Mouse (Mus musculus) erythroblast, embryonic 14.5 days (primary cell): ENCODE data around the gene Ganc.

ENCODE experiments used
- GATA1 ChIP-seq: IDR thresholded peaks from 2 replicates; pipeline ENCODE4 v1.6.1; 2012; ENCODE audit warnings: low read length, inconsistent platforms, mixed read lengths
- TAL1 ChIP-seq: IDR thresholded peaks from 3 replicates; pipeline ENCODE4 v1.6.1; 2012; ENCODE audit warnings: low read length, inconsistent platforms, mixed read lengths

- TF ChIP-seq GATA1 (no peak), TAL1 (no peak)
Observed at GRCm38 (mm10) chr2:120450724-120451123, 47.0 kb downstream of the Ganc start.
